Comparison of ENCODE assay signal across 8 mouse cellular contexts in the genomic region with DNA sequence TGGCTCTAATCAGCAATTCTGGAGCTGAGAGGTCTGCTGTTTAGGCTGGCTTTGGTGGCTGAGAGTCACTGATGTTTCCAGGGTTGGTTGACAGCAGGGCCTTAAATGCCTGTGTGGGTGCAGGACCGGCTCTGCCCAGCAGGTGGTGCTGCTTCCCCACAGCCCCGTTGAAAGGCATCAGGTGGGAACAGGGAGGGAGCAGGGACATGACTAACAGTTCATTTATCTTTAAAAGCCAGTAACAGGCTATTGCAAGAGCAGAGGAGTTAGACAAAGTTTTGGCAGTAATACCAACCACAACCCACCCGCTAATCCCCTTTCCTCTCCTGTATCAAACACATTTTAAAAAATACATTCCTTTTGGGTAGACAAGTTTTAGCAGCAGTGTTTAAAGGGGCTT. TPM values are rescaled to one million over a fixed set of nuclear protein-coding genes. Genes with fewer than 3 reads are reported as not detected.
DNase-seq lines count a peak whose midpoint lies in the region; ATAC-seq and TF ChIP-seq lines count a peak whose summit lies in the region.

No protein-coding gene starts in this region.

- WGBS in lung, adult 2 months, result 22% methylated on average over 3 of the region's 3 CpGs
- WGBS in thymus, adult 2 months, result 28% methylated on average over 3 of the region's 3 CpGs

- no peak overlapping the region for H3K27ac ChIP-seq in bone marrow macrophage, adult 2 months (ENCODE audit: insufficient read depth, low read depth, low read length)
- no peak overlapping the region for H3K27ac ChIP-seq in thymus, adult 2 months (ENCODE audit: control insufficient read depth, insufficient read depth, low read length)

- H3K4me3 ChIP-seq in bone marrow macrophage, adult 2 months (ENCODE audit: insufficient read depth, low read length), result no peak overlapping the region
- no peak overlapping the region for H3K4me3 ChIP-seq in lung, adult 2 months (replicated peaks; ENCODE audit: extremely low read depth, low read depth, low read length)
- no peak overlapping the region for H3K4me3 ChIP-seq in thymus, adult 2 months (ENCODE audit: control insufficient read depth, insufficient read depth, low read length)

- no peaks in the 10 kb centered on the region for H3K4me1 ChIP-seq in bone marrow macrophage, adult 2 months (ENCODE audit: control insufficient read depth, insufficient read depth, low read length)
- no peaks in the 10 kb centered on the region for H3K4me1 ChIP-seq in lung, adult 2 months (ENCODE audit: control insufficient read depth, insufficient read depth, low read length)
- no peaks in the 10 kb centered on the region for H3K4me1 ChIP-seq in thymus, adult 2 months (replicated peaks; ENCODE audit: control insufficient read depth, insufficient read depth, low read length)

- H3K36me3 ChIP-seq in thymus, adult 2 months (ENCODE audit: control insufficient read depth, insufficient read depth, low read length), result no peaks in the 10 kb centered on the region

- H3K27me3 ChIP-seq in thymus, adult 2 months (ENCODE audit: control insufficient read depth, insufficient read depth, low read length), result no peaks in the 10 kb centered on the region

- intact Hi-C loops in heart, postnatal 10 days (cut with DNase I), result loop anchor here (1.0 to 5.0 kb wide), 4 partner anchors 97 to 252 kb away; no protein-coding TSS in a partner anchor

- TF ChIP-seq CTCF in bone marrow macrophage, adult 2 months (IDR thresholded peaks at IDR 0.05; ENCODE audit: low read depth, low read length), result peak; percentile 81
- TF ChIP-seq CTCF in lung, adult 2 months (IDR thresholded peaks at IDR 0.05; ENCODE audit: insufficient read depth, low read length), result peak; percentile 97
- TF ChIP-seq CTCF in thymus, adult 2 months (IDR thresholded peaks at IDR 0.05; ENCODE audit: borderline replicate concordance, control insufficient read depth, extremely low read depth, insufficient read depth, low read length, poor library complexity), result peak; percentile 93

- TF ChIP-seq POLR2A in bone marrow macrophage, adult 2 months (IDR thresholded peaks at IDR 0.05; ENCODE audit: borderline replicate concordance, low read depth, low read length), result no peak
- no peak for TF ChIP-seq POLR2A in lung, adult 2 months (IDR thresholded peaks at IDR 0.05; ENCODE audit: borderline replicate concordance, extremely low read depth, low read depth, low read length)
- no peak for TF ChIP-seq POLR2A in thymus, adult 2 months (IDR thresholded peaks at IDR 0.05; ENCODE audit: control insufficient read depth, extremely low read depth, insufficient read depth, low read length, poor library complexity)

- peak; percentile 81 for ATAC-seq in erythroid progenitor cell, adult 5-6 weeks (replicated peaks; ENCODE audit: low FRiP score, poor library complexity, severe bottlenecking)
- peak; percentile 86 for ATAC-seq in neutrophil, adult 5-6 weeks (ENCODE audit: extremely low read depth, insufficient number of reproducible peaks, low FRiP score, poor library complexity, severe bottlenecking)

- peak; percentile 74 to 78 for DNase-seq in CD8-positive naive resting alpha-beta T cell, adult 2 months (ENCODE audit: low read depth in 2 of 2, low spot score in 2 of 2)
- DNase-seq in heart, postnatal 10 days, result peak; percentile 86 to 91
- DNase-seq in layer of hippocampus, adult 18-20 months (ENCODE audit: low spot score in 2 of 2), result peak; percentile 82 to 94
- DNase-seq in lung, adult 2 months, result peak; percentile 85
- DNase-seq in thymus, adult 2 months, result peak; percentile 85

RNA-seq across cellular contexts. Expression of gene Enoph1, which starts 30.5 kb away (rescaled TPM):
- polyA plus RNA-seq in bone marrow macrophage, adult 2 months (2012; ENCODE audit: insufficient read depth, insufficient read length, missing spikeins), result 14.4 and 16.2 TPM in 2 replicates
- 4.2 and 10.5 TPM in 2 replicates for total RNA-seq in erythroid progenitor cell, adult 5-6 weeks (2015; ENCODE audit: low replicate concordance)
- 3.3 and 6.2 TPM in 2 replicates for total RNA-seq in erythroid progenitor cell, adult 5-6 weeks (2017; ENCODE audit: low replicate concordance)
- total RNA-seq in heart, postnatal 10 days (2021), result 10 to 100 TPM; 13.1 to 14.3 TPM
- 10 to 100 TPM; 51.9 to 55.3 TPM for total RNA-seq in layer of hippocampus, adult 18-20 months (2021)
- polyA plus RNA-seq in lung, adult 2 months (2012; rRNA removed), result 33.1 and 34.0 TPM in 2 replicates
- 11.8 and 19.0 TPM in 2 replicates for total RNA-seq in neutrophil, adult 5-6 weeks (2017)
- polyA plus RNA-seq in thymus, adult 2 months (2012; rRNA removed), result 34.2 and 46.3 TPM in 2 replicates

RNA-seq across cellular contexts. Expression of gene Hnrnpdl, which starts 30.8 kb away (rescaled TPM):
- 130 and 144 TPM in 2 replicates for polyA plus RNA-seq in bone marrow macrophage, adult 2 months (2012; ENCODE audit: insufficient read depth, insufficient read length, missing spikeins)
- total RNA-seq in erythroid progenitor cell, adult 5-6 weeks (2015; ENCODE audit: low replicate concordance), result 233 and 266 TPM in 2 replicates
- total RNA-seq in erythroid progenitor cell, adult 5-6 weeks (2017; ENCODE audit: low replicate concordance), result 256 and 262 TPM in 2 replicates
- total RNA-seq in heart, postnatal 10 days (2021), result 100 to 1,000 TPM in 1 of 2 experiments, 10 to 100 TPM in 1; 97.3 to 105 TPM
- 100 to 1,000 TPM; 163 to 166 TPM for total RNA-seq in layer of hippocampus, adult 18-20 months (2021)
- 54.2 and 74.0 TPM in 2 replicates for polyA plus RNA-seq in lung, adult 2 months (2012; rRNA removed)
- total RNA-seq in neutrophil, adult 5-6 weeks (2017), result 459 and 480 TPM in 2 replicates
- polyA plus RNA-seq in thymus, adult 2 months (2012; rRNA removed), result 142 and 148 TPM in 2 replicates
